Mouse (Mus musculus) MEL (cell line): ENCODE measurements around the gene E130208F15Rik. TPM values are rescaled to one million over a fixed set of nuclear protein-coding genes. Genes with fewer than 3 reads are reported as not detected.

ENCODE experiments used
- DNase-seq: peaks from one replicate; pipeline ENCODE4 v3.0.0; 2011; ENCODE audit warnings: low read depth, low spot score
- H3K27ac ChIP-seq: 2 replicates; pipeline ENCODE4 v1.5.1; 2012; ENCODE audit warnings: low read depth, mild to moderate bottlenecking, control low read depth, low read length, moderate library complexity; ENCODE audit not compliant: control insufficient read depth
- H3K27me3 ChIP-seq, 2 experiments: fragments of 150-350 bp in 1 of 2; sonication (generic) in 1 of 2; 2 replicates each; pipeline ENCODE4 v1.6.1; 2012; ENCODE audit warnings: low read length in 2 of 2, mild to moderate bottlenecking in 2 of 2, improper control_type of control experiment in 1 of 2, moderate library complexity in 1 of 2; ENCODE audit not compliant: insufficient read depth in 2 of 2, control insufficient read depth in 1 of 2
- H3K36me3 ChIP-seq, 2 experiments: 2 replicates each; pipeline ENCODE4 v1.6.1; 2012 to 2014; ENCODE audit warnings: low read length in 2 of 2, improper control_type of control experiment in 1 of 2, inconsistent platforms in 1 of 2, mild to moderate bottlenecking in 1 of 2; ENCODE audit not compliant: insufficient read depth in 2 of 2, control insufficient read depth in 1 of 2
- H3K4me1 ChIP-seq, 2 experiments: fragments of 150-350 bp in 1 of 2; sonication (generic) in 1 of 2; 2 replicates each; pipeline ENCODE4 v1.6.1; 2012; ENCODE audit warnings: low read length in 2 of 2, improper control_type of control experiment in 1 of 2, mild to moderate bottlenecking in 1 of 2; ENCODE audit not compliant: insufficient read depth in 2 of 2, control insufficient read depth in 1 of 2
- H3K4me3 ChIP-seq, 2 experiments: fragments of 150-350 bp in 1 of 2; sonication (generic) in 1 of 2; 2 replicates each; pipeline ENCODE4 v1.5.1; 2012; ENCODE audit warnings: low read depth in 2 of 2, low read length in 2 of 2, mild to moderate bottlenecking in 2 of 2, moderate library complexity in 2 of 2, control low read depth in 1 of 2, improper control_type of control experiment in 1 of 2; ENCODE audit not compliant: control insufficient read depth in 1 of 2, insufficient read depth in 1 of 2
- H3K79me2 ChIP-seq: 2 replicates; pipeline ENCODE4 v1.6.1; 2012; ENCODE audit warnings: mild to moderate bottlenecking, low read length, moderate library complexity; ENCODE audit not compliant: control insufficient read depth, poor library complexity, insufficient read depth
- H3K9ac ChIP-seq: 2 replicates; pipeline ENCODE4 v1.6.1; 2012; ENCODE audit warnings: low read depth, mild to moderate bottlenecking, control low read depth, low read length, moderate library complexity; ENCODE audit not compliant: control insufficient read depth, poor library complexity, severe bottlenecking
- H3K9me3 ChIP-seq: fragments of 150-350 bp; sonication (generic); replicated peaks from 2 replicates; pipeline ENCODE4 v1.6.1; 2012; ENCODE audit warnings: mild to moderate bottlenecking, low read length, improper control_type of control experiment, moderate library complexity; ENCODE audit not compliant: insufficient read depth
- BHLHE40 ChIP-seq: IDR thresholded peaks from 2 replicates; pipeline ENCODE4 v1.6.1; 2012; ENCODE audit warnings: low read depth, mild to moderate bottlenecking, inconsistent platforms, low read length, improper control_type of control experiment, borderline replicate concordance
- CHD1 ChIP-seq: IDR thresholded peaks from 2 replicates; pipeline ENCODE4 v1.6.1; 2012; ENCODE audit warnings: low read depth, mild to moderate bottlenecking, inconsistent platforms, low read length, improper control_type of control experiment
- CHD2 ChIP-seq: IDR thresholded peaks from 2 replicates; pipeline ENCODE4 v1.6.1; 2011; ENCODE audit warnings: low read length, improper control_type of control experiment
- E2F4 ChIP-seq: IDR thresholded peaks from 2 replicates; pipeline ENCODE4 v1.6.1; 2011; ENCODE audit warnings: low read depth, low read length, improper control_type of control experiment, borderline replicate concordance
- EP300 ChIP-seq, 2 experiments: IDR thresholded peaks; 2 replicates each; pipeline ENCODE4 v1.6.1; 2011; ENCODE audit warnings: improper control_type of control experiment in 2 of 2, low read length in 2 of 2, low read depth in 1 of 2, mild to moderate bottlenecking in 1 of 2
- ETS1 ChIP-seq: IDR thresholded peaks from 2 replicates; pipeline ENCODE4 v1.6.1; 2012; ENCODE audit warnings: low read depth, mild to moderate bottlenecking, inconsistent platforms, low read length, improper control_type of control experiment, moderate library complexity
- GATA1 ChIP-seq: IDR thresholded peaks from 2 replicates; pipeline ENCODE4 v1.6.1; 2011; ENCODE audit warnings: low read depth, low read length, improper control_type of control experiment
- HCFC1 ChIP-seq: IDR thresholded peaks from 2 replicates; pipeline ENCODE4 v1.6.1; 2012; ENCODE audit warnings: low read depth, mild to moderate bottlenecking, inconsistent platforms, low read length, improper control_type of control experiment, moderate library complexity
- JUND ChIP-seq: IDR thresholded peaks from 2 replicates; pipeline ENCODE4 v1.6.1; 2011; ENCODE audit warnings: low read depth, mild to moderate bottlenecking, improper control_type of control experiment, low read length
- MAFK ChIP-seq: IDR thresholded peaks from 2 replicates; pipeline ENCODE4 v1.6.1; 2011; ENCODE audit warnings: low read depth, mild to moderate bottlenecking, low read length, improper control_type of control experiment, borderline replicate concordance
- MEF2A ChIP-seq: IDR thresholded peaks from 2 replicates; pipeline ENCODE4 v1.6.1; 2014; ENCODE audit warnings: low read depth, mild to moderate bottlenecking, inconsistent platforms, low read length, improper control_type of control experiment; ENCODE audit not compliant: poor library complexity, insufficient replicate concordance, severe bottlenecking; ENCODE audit errors: extremely low read depth
- NRF1 ChIP-seq: IDR thresholded peaks from 2 replicates; pipeline ENCODE4 v1.6.1; 2014; ENCODE audit warnings: low read depth, mild to moderate bottlenecking, inconsistent platforms, low read length, improper control_type of control experiment, moderate library complexity; ENCODE audit not compliant: poor library complexity, insufficient read depth, severe bottlenecking
- POLR2AphosphoS5 ChIP-seq: IDR thresholded peaks from 2 replicates; pipeline ENCODE4 v1.6.1; 2012; ENCODE audit warnings: low read depth, borderline replicate concordance, mild to moderate bottlenecking, inconsistent platforms, low read length, moderate library complexity, mixed read lengths
- RCOR1 ChIP-seq: IDR thresholded peaks from 2 replicates; pipeline ENCODE4 v1.6.1; 2012; ENCODE audit warnings: low read depth, mild to moderate bottlenecking, inconsistent platforms, low read length, improper control_type of control experiment
- SMC3 ChIP-seq: IDR thresholded peaks from 2 replicates; pipeline ENCODE4 v1.6.1; 2011; ENCODE audit warnings: low read depth, low read length, improper control_type of control experiment
- TAL1 ChIP-seq: IDR thresholded peaks from 2 replicates; pipeline ENCODE4 v1.6.1; 2012; ENCODE audit warnings: mild to moderate bottlenecking, inconsistent platforms, low read length, moderate library complexity, mixed read lengths
- TBP ChIP-seq: IDR thresholded peaks from 2 replicates; pipeline ENCODE4 v1.8.0; 2011; ENCODE audit warnings: low read depth, low read length, improper control_type of control experiment
- TCF12 ChIP-seq: IDR thresholded peaks from 2 replicates; pipeline ENCODE4 v1.6.1; 2014; ENCODE audit warnings: low read depth, mild to moderate bottlenecking, inconsistent platforms, low read length, improper control_type of control experiment, moderate library complexity
- UBTF ChIP-seq: IDR thresholded peaks from 2 replicates; pipeline ENCODE4 v1.6.1; 2012; ENCODE audit warnings: low read depth, mild to moderate bottlenecking, inconsistent platforms, low read length, improper control_type of control experiment, moderate library complexity, borderline replicate concordance; ENCODE audit not compliant: insufficient read depth
- ZC3H11A ChIP-seq: IDR thresholded peaks from 2 replicates; pipeline ENCODE4 v1.6.1; 2012; ENCODE audit warnings: low read depth, mild to moderate bottlenecking, inconsistent platforms, low read length, improper control_type of control experiment
- ZMIZ1 ChIP-seq: IDR thresholded peaks from 2 replicates; pipeline ENCODE4 v1.6.1; 2012; ENCODE audit warnings: low read depth, mild to moderate bottlenecking, inconsistent platforms, low read length, improper control_type of control experiment, moderate library complexity
- polyA plus RNA-seq, 2 experiments: library from polyadenylated mRNA; stranded (reverse) in 1 of 2; unstranded in 1 of 2; fragments of >175 nt in 1 of 2; fragments of >200 nt in 1 of 2; gene quantifications; 2 replicates each; pipeline versions ENCODE4 v1.2.1 to v1.2.4; 2012; ENCODE audit warnings: low replicate concordance in 2 of 2, low read depth in 1 of 2; ENCODE audit not compliant: insufficient read length in 2 of 2, insufficient read depth in 1 of 2, missing spikeins in 1 of 2
- total RNA-seq: library from RNA; depleted of rRNA; stranded (reverse); fragments of 300-350 nt; gene quantifications from 2 replicates; pipeline ENCODE4 v1.2.3, GENCODE M21; 2012

E130208F15Rik gene
- total and polyA plus RNA-seq, 3 experiments: 0.96 to 3.2 TPM; not detected in 1

GRCm38 (mm10) chr7:30291215-30292131 is 30.1 kb upstream of the E130208F15Rik start, which contains the start of gene Clip3:
Gene Clip3, plus strand, starts transcription at chr7:30291728.
- Histone ChIP-seq H3K4me3 (no peak within 1 kb of the TSS), H3K27me3 (no peaks in the 10 kb centered on the region)
- no peak for DNase-seq

GRCm38 (mm10) chr7:30293795-30294194 is 27.7 kb upstream of the E130208F15Rik start:
- H3K9ac ChIP-seq: no peak overlapping the region

More at GRCm38 (mm10) chr7:30291215-30292131, 30.1 kb upstream of the E130208F15Rik start, which contains the start of gene Clip3:
- H3K36me3 ChIP-seq: no peaks in the 10 kb centered on the region
- TF ChIP-seq POLR2AphosphoS5: no peak
- no peak for TF ChIP-seq GATA1
- TF ChIP-seq MAFK: no peak
- TF ChIP-seq TAL1: no peak
- no peak for TF ChIP-seq TBP
- TF ChIP-seq HCFC1: no peak
- no peak for TF ChIP-seq ZMIZ1
- TF ChIP-seq MEF2A: no peak
- no peak for TF ChIP-seq UBTF
- no peak for TF ChIP-seq ZC3H11A
- no peak for TF ChIP-seq CHD1
- no peak for TF ChIP-seq SMC3
- no peak for TF ChIP-seq TCF12
- no peak for TF ChIP-seq BHLHE40
- no peak for TF ChIP-seq JUND
- TF ChIP-seq ETS1: no peak
- TF ChIP-seq, all 39 proteins: peak for 0
- no peaks in the 10 kb centered on the region for H3K9me3 ChIP-seq
- H3K79me2 ChIP-seq: no peaks in the 10 kb centered on the region
- H3K4me1 ChIP-seq: no peaks in the 10 kb centered on the region
- no peak within 1 kb of the TSS for H3K9ac ChIP-seq
- H3K27ac ChIP-seq: no peak within 1 kb of the TSS

More at GRCm38 (mm10) chr7:30293795-30294194, 27.7 kb upstream of the E130208F15Rik start:
- H3K4me3 ChIP-seq: no peak overlapping the region
- H3K36me3 ChIP-seq: no peaks in the 10 kb centered on the region
- no peaks in the 10 kb centered on the region for H3K9me3 ChIP-seq
- DNase-seq: no peak
- H3K79me2 ChIP-seq: no peaks in the 10 kb centered on the region
- TF ChIP-seq E2F4 (no peak), NRF1 (no peak), TBP (no peak), EP300 (IDR thresholded peaks at IDR 0.05; ENCODE audit: low read depth in 1 of 2, low read length in 2 of 2) (no peak), ZC3H11A (no peak), TAL1 (no peak), POLR2AphosphoS5 (no peak), GATA1 (no peak), MEF2A (no peak), BHLHE40 (no peak), RCOR1 (no peak), CHD2 (no peak)
- 0 out of 4 replicates have a peak, but pooled peaks cover 0 to 2% of the 10 kb centered on the region in 2 experiments for H3K27me3 ChIP-seq
- H3K27ac ChIP-seq: no peak overlapping the region
- H3K4me1 ChIP-seq: peaks cover 0 to 4% of the 10 kb centered on the region in 2 experiments; a peak in 1 of 4 replicates
